Mouse (Mus musculus): ENCODE data around the gene Med16. TPM values are rescaled to one million over a fixed set of nuclear protein-coding genes. Genes with fewer than 3 reads are reported as not detected.
"Not testable (repeated sequence)": the region's sequence is repeated elsewhere in the genome, so short reads cannot be mapped to it uniquely, and the experiment has no call there.

Gene Med16
- polyA plus RNA-seq, 1 experiment from 2014 or later: 70.0 TPM

DNA sequence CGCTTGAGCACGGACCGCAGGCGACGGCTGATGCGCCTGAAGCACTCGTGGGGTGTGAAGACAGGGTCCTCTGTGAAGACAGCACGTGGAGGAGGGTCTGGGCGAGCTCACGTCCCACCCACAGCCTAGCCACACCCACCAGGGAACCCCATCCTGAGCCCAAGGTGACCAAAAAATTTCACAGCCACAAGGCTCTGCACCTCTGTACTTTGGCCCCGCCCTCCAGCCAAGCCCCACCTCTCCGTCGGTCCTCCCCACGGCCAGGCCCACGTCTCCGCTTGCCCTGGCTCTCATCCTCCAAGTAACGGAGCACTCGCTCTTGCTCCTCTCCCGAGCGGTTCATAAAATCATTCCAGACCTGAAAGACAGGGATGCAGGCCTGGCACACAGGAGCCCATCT is 3.7 kb upstream of the Med16 start:
- peaks cover 37% of the 10 kb centered on the region for H3K4me1 ChIP-seq
- no peak overlapping the region for H3K9ac ChIP-seq
- H3K27ac ChIP-seq: no peak overlapping the region
- no peak for ATAC-seq (ENCODE audit: low FRiP score)
- H3K9me3 ChIP-seq (replicated peaks): no peaks in the 10 kb centered on the region
- peaks cover 27% of the 10 kb centered on the region for H3K36me3 ChIP-seq
- H3K27me3 ChIP-seq: peaks cover 4% of the 10 kb centered on the region
- 69% methylated on average over 20 of the region's 20 CpGs for WGBS
- H3K4me3 ChIP-seq: no peak overlapping the region
- H3K4me2 ChIP-seq (replicated peaks): no peak overlapping the region

DNA sequence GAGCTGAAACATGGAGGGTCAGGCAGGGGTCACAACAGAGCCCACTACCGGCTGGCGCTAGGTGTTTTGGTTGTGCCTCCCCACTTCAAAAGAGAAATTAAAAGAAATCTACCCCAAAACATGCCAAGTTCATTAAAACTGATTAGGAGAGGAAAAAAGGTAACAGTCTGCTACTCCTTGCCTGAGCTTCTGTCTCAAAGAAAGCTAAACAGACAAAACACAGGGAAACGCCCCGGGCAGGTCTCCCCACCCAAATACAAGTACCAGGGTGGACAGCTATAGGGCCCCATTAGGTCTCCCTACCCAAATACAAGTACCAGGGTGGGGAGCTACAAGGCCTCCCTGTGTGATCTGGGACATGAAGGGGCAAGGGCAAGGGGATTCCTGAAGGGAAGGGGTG is 1.8 kb upstream of the Med16 start, which contains the start of gene Gm26602:
Gene Gm26602, plus strand, starts transcription at position 301 of the 400 bp plus-strand sequence.
- H3K4me3 ChIP-seq: no peak within 1 kb of the TSS
- H3K9me3 ChIP-seq (replicated peaks): no peaks in the 10 kb centered on the region
- H3K36me3 ChIP-seq: peaks cover 44% of the 10 kb centered on the region
- H3K4me1 ChIP-seq: peaks cover 26% of the 10 kb centered on the region
- peak within 1 kb of the TSS; percentile 77; the same call in 1 of the 2 replicates for H3K27ac ChIP-seq
- ATAC-seq (ENCODE audit: low FRiP score): no peak
- H3K27me3 ChIP-seq: no peaks in the 10 kb centered on the region
- no peak within 1 kb of the TSS for H3K9ac ChIP-seq
- no peak within 1 kb of the TSS for H3K4me2 ChIP-seq (replicated peaks)
- WGBS: 96% methylated on average over 4 of the region's 4 CpGs

DNA sequence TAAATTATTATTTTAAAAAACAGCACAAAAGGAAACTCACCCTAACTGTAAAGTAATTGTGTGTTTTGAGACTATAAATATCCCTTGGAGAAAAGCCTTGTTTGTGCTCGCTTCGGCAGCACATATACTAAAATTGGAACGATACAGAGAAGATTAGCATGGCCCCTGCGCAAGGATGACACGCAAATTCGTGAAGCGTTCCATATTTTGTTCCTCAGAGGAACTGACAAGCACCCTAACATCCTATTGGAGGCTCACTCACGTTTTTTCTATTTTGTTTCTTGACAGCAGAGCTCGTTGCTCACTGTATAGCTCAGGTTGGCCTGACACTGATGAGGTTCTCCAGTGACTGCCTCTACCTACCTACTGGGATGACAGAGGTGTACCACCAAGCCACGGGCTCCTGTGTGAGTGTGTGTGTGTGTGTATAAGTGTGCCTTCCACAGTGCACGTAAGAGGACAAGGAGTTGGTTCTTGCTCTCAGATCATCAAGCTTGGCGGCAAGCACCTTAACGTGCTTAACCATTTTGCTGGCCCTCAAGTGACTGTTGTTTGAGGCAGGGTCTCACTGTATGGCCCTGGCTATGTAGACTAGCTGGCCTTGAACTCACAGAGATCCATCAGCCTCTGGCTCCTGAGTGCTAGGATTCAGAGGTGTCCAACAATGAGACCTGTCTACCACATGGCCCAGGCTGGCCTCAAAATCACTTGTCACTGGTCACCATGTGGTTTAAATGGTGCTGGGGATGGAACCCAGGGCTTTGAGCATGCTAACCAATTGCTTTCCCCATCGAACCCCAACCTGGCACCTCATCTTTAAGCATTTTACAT is 584 bp upstream of the Med16 start:
- WGBS: 24% methylated on average over 14 of the region's 14 CpGs

GRCm38 (mm10) chr10:79907415-79907814 is 1.3 kb downstream of the Med16 start:
- peaks cover 9% of the 10 kb centered on the region for H3K27me3 ChIP-seq
- peaks cover 11% of the 10 kb centered on the region for H3K4me1 ChIP-seq
- H3K4me2 ChIP-seq (replicated peaks): 0 out of 2 replicates have a peak overlapping the region, but pooled peaks have one; percentile 46
- peak overlapping the region; percentile 55; the same call in 1 of the 2 replicates for H3K4me3 ChIP-seq
- H3K27ac ChIP-seq: no peak overlapping the region
- ATAC-seq (ENCODE audit: low FRiP score): no peak
- 0 out of 2 replicates have a peak overlapping the region, but pooled peaks have one; percentile 32 for H3K9ac ChIP-seq
- WGBS: 94% methylated on average over 10 of the region's 10 CpGs
- peaks cover 62% of the 10 kb centered on the region for H3K36me3 ChIP-seq
- H3K9me3 ChIP-seq (replicated peaks): no peaks in the 10 kb centered on the region

More for the DNA sequence above, 584 bp upstream of the Med16 start:
- ATAC-seq (ENCODE audit: low FRiP score): peak; percentile 54
- peak overlapping the region; percentile 27 for H3K9ac ChIP-seq
- no peaks in the 10 kb centered on the region for H3K9me3 ChIP-seq (replicated peaks)
- peaks cover 13% of the 10 kb centered on the region for H3K4me1 ChIP-seq
- peak overlapping the region; percentile 96 for H3K27ac ChIP-seq
- H3K36me3 ChIP-seq: peaks cover 53% of the 10 kb centered on the region
- H3K4me2 ChIP-seq (replicated peaks): peak overlapping the region; percentile 46
- H3K27me3 ChIP-seq: no peaks in the 10 kb centered on the region
- peak overlapping the region; percentile 55; the same call in 1 of the 2 replicates for H3K4me3 ChIP-seq

DNA sequence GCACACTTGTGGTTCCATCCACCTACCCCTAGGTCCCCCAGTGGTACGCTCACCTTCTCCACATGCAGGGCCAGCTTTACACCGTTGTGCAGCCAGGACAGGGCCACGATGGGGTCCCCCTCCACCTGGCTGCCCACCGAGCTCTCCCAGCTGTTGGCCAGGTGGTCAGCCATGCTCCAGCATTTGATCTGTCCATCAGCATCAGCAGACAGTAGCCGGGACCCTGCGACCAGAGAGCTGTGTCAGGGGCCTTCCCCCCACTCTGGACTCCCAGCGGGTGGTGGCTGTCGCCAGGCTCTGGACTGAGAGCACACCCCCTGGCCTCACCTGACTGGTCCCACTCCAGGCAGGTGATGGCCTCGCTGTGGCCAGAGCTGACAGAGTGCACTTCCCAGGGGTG is 2.0 kb downstream of the Med16 start:
- WGBS: 87% methylated on average over 9 of the region's 9 CpGs
- no peak for ATAC-seq (ENCODE audit: low FRiP score)
- H3K4me1 ChIP-seq: peaks cover 11% of the 10 kb centered on the region
- H3K9ac ChIP-seq: no peak overlapping the region
- no peak overlapping the region for H3K27ac ChIP-seq
- H3K4me3 ChIP-seq: no peak overlapping the region
- no peak overlapping the region for H3K4me2 ChIP-seq (replicated peaks)
- H3K36me3 ChIP-seq: peaks cover 59% of the 10 kb centered on the region
- H3K27me3 ChIP-seq: peaks cover 11% of the 10 kb centered on the region
- H3K9me3 ChIP-seq (replicated peaks): no peaks in the 10 kb centered on the region

- no peak overlapping the region for H3K4me3 ChIP-seq
- peaks cover 73% of the 10 kb centered on the region for H3K36me3 ChIP-seq
- no peak overlapping the region for H3K4me2 ChIP-seq (replicated peaks)
- H3K9me3 ChIP-seq (replicated peaks): no peaks in the 10 kb centered on the region
- 24% methylated on average over 2 of the region's 2 CpGs for WGBS
- peaks cover 34% of the 10 kb centered on the region for H3K27me3 ChIP-seq
- peaks cover 10% of the 10 kb centered on the region for H3K4me1 ChIP-seq
- peak; percentile 65 for ATAC-seq (ENCODE audit: low FRiP score)
- H3K9ac ChIP-seq: no peak overlapping the region
- peak overlapping the region; percentile 36; the same call in 1 of the 2 replicates for H3K27ac ChIP-seq
Observed at GRCm38 (mm10) chr10:79900951-79901410, 7.7 kb downstream of the Med16 start.

DNA sequence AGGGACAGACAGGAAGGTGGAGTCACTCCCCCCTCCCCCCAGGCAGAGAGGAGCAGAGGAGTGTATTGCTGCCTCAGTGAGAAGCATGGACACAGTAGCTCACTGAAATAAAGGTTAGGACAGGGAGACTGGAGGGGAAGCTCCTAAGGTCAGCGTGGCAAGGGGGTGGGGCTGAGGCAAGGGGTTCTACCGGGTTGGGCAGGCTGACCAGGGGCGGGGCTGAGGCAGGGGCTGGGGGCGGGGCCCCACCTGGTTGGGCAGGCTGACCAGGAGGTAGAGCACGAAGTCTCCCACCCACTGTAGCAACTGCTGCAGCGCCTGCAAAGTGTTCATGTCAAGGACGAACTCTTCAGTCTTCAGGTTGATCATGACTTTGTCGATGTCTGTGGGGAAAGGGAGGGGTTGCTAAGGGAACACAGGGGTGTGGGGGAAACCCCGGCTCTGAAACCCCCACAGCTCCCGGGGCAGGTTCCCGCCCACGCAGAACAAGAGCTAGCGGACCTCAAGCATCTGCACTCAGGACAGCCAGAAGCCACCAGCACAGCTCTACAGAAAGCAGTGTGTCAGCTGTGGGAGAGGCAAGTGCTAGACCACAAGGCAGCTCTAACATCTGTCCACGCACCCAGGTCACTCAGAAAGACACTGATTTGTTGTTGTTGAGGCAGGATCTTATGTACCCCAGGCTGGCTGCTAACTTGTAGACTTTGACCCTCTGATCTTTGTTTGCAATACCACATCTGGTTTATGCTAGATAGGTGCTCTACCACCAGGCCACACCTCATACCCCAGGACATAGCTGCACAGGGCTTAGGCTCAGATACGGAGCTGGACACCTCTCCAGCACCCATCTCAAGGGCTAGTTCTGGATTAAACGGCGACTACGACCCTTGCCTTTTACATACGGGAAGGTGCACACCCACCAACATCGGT is 11.1 kb downstream of the Med16 start:
- H3K36me3 ChIP-seq: peaks cover 65% of the 10 kb centered on the region
- H3K27me3 ChIP-seq: peaks cover 27% of the 10 kb centered on the region
- no peak for ATAC-seq (ENCODE audit: low FRiP score)
- H3K4me3 ChIP-seq: no peak overlapping the region
- H3K9me3 ChIP-seq (replicated peaks): no peaks in the 10 kb centered on the region
- no peak overlapping the region for H3K27ac ChIP-seq
- 51% methylated on average over 20 of the region's 20 CpGs for WGBS
- peaks cover 10% of the 10 kb centered on the region for H3K4me1 ChIP-seq
- H3K4me2 ChIP-seq (replicated peaks): no peak overlapping the region
- H3K9ac ChIP-seq: no peak overlapping the region

DNA sequence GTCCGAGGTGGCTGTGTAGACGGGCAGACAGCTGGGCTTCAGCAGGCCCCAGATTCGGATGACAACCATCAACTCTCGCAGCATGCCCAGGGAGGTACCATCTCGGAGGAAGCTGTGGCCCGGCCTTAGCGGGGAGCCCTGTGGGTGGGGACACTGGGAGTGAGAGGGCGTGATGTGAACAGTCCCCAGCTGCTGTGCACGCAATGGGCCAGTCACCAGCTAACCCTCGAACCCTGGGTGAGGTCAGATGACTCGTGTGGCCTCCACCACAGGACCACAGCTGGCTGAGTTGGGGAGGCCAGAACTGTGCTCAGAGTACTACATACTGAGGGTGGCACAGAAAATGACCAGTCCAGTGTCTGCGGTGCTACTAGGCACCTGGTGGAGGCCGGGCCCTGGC is 11.9 kb downstream of the Med16 start:
- H3K36me3 ChIP-seq: peaks cover 59% of the 10 kb centered on the region
- H3K27ac ChIP-seq: no peak overlapping the region
- H3K4me1 ChIP-seq: peaks cover 10% of the 10 kb centered on the region
- H3K4me3 ChIP-seq: no peak overlapping the region
- peaks cover 22% of the 10 kb centered on the region for H3K27me3 ChIP-seq
- WGBS: 85% methylated on average over 13 of the region's 13 CpGs
- no peak for ATAC-seq (ENCODE audit: low FRiP score)
- H3K9ac ChIP-seq: no peak overlapping the region
- no peak overlapping the region for H3K4me2 ChIP-seq (replicated peaks)
- H3K9me3 ChIP-seq (replicated peaks): no peaks in the 10 kb centered on the region

- ATAC-seq (ENCODE audit: low FRiP score): no peak
- Histone ChIP-seq H3K27me3 (peaks cover 22% of the 10 kb centered on the region), H3K9ac (no peak overlapping the region), H3K27ac (no peak overlapping the region), H3K4me3 (no peak overlapping the region), H3K9me3 (replicated peaks) (no peaks in the 10 kb centered on the region), H3K4me2 (replicated peaks) (no peak overlapping the region), H3K4me1 (peaks cover 7% of the 10 kb centered on the region), H3K36me3 (peaks cover 59% of the 10 kb centered on the region)
- 85% methylated on average over 16 of the region's 16 CpGs for WGBS
Observed at GRCm38 (mm10) chr10:79896306-79896705, 12.4 kb downstream of the Med16 start.

DNA sequence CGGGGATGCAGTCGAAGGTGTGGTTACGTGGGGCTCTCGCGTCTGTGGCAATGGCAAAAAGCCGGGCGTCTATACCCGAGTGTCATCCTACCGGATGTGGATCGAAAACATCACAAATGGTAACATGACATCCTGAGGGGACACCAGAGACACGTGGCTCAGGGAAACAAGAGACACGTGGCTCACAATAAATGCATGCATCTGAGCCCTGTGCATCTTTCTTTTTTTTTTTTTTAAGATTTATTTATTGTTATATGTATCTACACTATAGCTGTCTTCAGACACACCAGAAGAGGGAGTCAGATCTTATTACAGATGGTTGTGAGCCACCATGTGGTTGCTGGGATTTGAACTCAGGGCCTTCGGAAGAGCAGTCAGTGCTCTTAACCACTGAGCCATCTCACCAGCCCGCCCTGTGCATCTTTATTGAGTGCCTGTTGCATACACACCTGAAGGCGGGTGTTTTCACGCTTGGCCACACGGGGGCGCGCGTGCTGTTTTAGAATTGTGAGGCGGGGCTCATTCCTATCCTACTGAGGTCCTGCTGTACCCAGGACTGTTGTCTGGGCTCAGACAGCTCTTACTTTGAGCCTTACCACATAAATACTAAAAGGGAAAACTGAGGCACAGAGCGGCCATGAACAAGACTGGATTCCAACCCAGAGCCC is 16.1 kb downstream of the Med16 start:
- H3K36me3 ChIP-seq: peaks cover 35% of the 10 kb centered on the region
- not testable (repeated sequence) for H3K4me1 ChIP-seq; H3K9ac ChIP-seq; H3K27me3 ChIP-seq; H3K4me3 ChIP-seq; H3K27ac ChIP-seq; H3K4me2 ChIP-seq (replicated peaks); H3K9me3 ChIP-seq (replicated peaks)
- WGBS: 45% methylated on average over 22 of the region's 22 CpGs
- peak; percentile 32; the same call in 1 of the 2 replicates for ATAC-seq (ENCODE audit: low FRiP score)

DNA sequence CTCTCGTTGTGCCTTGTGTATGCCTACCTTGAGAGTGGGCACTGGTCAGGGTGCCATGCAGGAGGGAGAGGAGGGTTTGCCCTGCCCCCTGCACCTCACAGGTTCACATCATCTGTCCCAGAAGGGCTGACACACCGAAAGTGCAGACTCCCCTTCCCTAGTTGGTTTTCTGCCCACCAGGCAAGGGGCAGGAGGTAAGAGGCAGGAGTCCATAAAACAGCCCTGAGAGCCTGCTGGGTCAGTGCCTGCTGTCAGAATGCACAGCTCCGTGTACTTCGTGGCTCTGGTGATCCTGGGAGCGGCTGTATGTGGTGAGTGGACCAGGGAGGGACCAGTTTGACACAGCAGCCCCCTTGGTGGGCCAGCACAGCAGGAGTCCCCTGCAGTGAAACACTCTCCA is 18.1 kb downstream of the Med16 start, which contains the start of gene Cfd:
Gene Cfd, plus strand, starts transcription at position 184 of the 400 bp plus-strand sequence.
- Histone ChIP-seq H3K9ac (no peak within 1 kb of the TSS), H3K9me3 (replicated peaks) (no peaks in the 10 kb centered on the region), H3K4me1 (no peaks in the 10 kb centered on the region), H3K4me2 (replicated peaks) (no peak within 1 kb of the TSS), H3K27me3 (0 out of 2 replicates have a peak, but pooled peaks cover 4% of the 10 kb centered on the region), H3K27ac (no peak within 1 kb of the TSS), H3K4me3 (no peak within 1 kb of the TSS), H3K36me3 (peaks cover 17% of the 10 kb centered on the region)
- ATAC-seq (ENCODE audit: low FRiP score): no peak
- whole genome bisulfite sequencing: 43% methylated on average over 5 of the region's 5 CpGs
